Mouse (Mus musculus): Measurements from ENCODE around the gene Mink1.
A peak's percentile ranks its signal among the peaks of the same experiment; 100 is the strongest.

Mink1 gene

GRCm38 (mm10) chr11:70635601-70636000 is 72.9 kb downstream of the Mink1 start:
- no peak for DNase-seq (ENCODE audit: low spot score in 2 of 2)

DNA sequence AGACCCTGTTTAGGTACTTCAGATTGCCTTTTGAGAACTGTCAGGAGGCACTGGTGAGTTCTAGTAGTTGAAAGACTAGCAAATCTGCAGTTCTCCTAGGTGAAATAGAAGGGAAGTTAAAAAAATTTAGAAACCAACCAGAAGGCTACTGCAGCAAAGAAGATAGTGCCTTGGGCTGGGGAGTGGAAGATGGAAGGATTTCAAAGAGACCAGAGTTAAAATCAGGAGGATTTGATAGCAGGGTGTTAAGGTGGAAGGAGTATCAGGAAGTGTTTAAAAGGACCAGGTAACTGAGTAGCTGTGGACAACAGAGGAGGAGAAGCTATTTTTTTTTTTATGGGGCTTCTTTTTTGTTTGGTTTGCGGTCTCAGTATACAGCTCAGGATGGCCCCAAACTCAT is 75.1 kb downstream of the Mink1 start:
- no peak for DNase-seq (ENCODE audit: low spot score in 2 of 2)

- no peak for DNase-seq (ENCODE audit: low spot score in 2 of 2)
Measured at GRCm38 (mm10) chr11:70638293-70638692, 75.6 kb downstream of the Mink1 start.

DNA sequence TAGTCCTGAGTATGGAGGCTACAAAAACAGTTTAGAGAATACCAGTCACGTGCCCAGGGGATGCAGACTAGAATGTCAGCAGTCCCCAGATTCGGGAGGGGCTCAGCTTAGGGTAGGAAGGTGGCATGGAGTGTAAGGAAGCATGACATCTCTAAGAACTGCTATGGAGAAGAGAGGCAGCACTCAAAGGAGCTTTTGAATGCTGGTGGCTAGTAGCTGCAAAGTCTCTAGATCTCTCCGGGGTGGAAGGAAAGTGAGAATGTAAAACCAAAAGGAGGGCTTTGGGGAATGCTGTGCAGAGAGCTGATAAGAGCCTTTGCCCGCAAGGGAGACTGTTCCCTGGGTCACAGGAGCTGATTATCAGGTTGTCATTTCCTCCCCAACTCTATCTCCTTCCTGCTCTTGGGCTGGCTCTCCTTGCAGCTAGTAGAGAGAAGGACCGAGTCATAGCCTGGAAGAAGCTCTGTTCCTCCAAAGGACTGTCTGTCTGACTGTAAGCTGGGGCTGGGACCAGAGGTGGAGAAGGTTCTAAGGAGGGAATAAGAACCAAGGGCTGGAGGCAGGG is 76.1 kb downstream of the Mink1 start, which contains the start of gene Gp1ba:
Gp1ba (plus strand) TSS at position 409 of the 565 bp plus-strand sequence.
- DNase-seq (ENCODE audit: low spot score in 2 of 2): no peak

GRCm38 (mm10) chr11:70639976-70640375 is 77.3 kb downstream of the Mink1 start:
- DNase-seq (ENCODE audit: low spot score in 2 of 2): no peak

GRCm38 (mm10) chr11:70641241-70641640 is 78.6 kb downstream of the Mink1 start:
- DNase-seq (ENCODE audit: low spot score in 2 of 2): no peak

- no peak for DNase-seq (ENCODE audit: low spot score in 2 of 2)
Measured at GRCm38 (mm10) chr11:70643051-70643450, 80.4 kb downstream of the Mink1 start.

- no peak for DNase-seq (ENCODE audit: low spot score in 2 of 2)
Measured at GRCm38 (mm10) chr11:70644564-70645103, 82.0 kb downstream of the Mink1 start.

GRCm38 (mm10) chr11:70645461-70646258 is 83.0 kb downstream of the Mink1 start:
- no peak for DNase-seq (ENCODE audit: low spot score in 2 of 2)

DNA sequence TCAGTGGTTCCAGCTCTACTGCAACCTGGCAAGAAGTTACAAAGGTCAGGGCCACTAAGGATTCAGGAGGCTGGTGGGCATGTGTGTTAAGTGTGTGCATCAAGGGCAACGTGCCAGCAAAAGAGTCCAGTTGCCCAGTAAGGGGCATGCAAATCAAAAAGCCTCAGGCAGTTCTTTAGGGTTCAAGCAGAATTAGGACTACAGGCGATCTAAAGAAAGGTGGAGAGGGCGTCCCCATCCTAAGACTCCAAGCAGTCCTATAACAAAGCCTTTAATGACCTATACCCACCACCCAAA is 83.5 kb downstream of the Mink1 start:
- no peak for DNase-seq (ENCODE audit: low spot score in 2 of 2)

- peak; percentile 95 to 97 for DNase-seq (ENCODE audit: low spot score in 2 of 2)
Measured at GRCm38 (mm10) chr11:70646691-70647650, 84.3 kb downstream of the Mink1 start, which contains the start of the genes Rnf167 and Slc25a11. Gene Rnf167 (plus strand): TSS chr11:70647235. Gene Slc25a11 (minus strand): TSS chr11:70647479.

DNA sequence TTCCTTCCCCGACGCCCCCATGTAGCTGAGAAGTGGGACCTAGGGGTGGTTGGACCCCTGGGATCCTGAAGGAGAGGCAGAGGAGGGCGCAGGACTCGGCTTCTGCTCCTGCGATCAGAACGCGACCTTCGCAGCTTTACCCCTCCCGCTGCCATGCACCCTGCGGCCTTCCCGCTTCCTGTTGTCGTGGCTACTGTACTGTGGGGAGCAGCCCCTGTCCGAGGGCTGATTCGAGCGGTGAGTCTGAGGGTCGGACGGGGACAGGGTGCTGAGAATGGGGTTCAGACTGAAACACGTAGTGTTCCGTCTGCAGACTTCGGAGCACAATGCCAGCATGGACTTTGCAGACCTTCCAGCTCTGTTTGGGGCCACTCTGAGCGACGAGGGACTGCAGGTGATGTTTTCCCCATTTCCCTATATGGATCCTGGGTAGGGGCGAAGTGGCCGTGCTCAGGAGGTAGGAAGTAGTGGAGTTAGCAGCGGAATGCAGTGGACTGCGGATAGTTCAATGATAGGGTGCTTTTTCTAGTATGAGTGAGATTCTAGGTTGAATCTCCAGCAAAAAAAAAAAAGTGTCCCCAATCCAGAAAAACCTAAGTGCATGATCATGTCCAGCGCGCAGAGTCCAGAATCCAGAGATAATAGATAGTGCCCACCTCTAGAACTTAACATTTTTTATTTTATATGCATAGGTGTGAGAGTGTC is 85.2 kb downstream of the Mink1 start:
- DNase-seq (ENCODE audit: low spot score in 2 of 2): no peak

DNA sequence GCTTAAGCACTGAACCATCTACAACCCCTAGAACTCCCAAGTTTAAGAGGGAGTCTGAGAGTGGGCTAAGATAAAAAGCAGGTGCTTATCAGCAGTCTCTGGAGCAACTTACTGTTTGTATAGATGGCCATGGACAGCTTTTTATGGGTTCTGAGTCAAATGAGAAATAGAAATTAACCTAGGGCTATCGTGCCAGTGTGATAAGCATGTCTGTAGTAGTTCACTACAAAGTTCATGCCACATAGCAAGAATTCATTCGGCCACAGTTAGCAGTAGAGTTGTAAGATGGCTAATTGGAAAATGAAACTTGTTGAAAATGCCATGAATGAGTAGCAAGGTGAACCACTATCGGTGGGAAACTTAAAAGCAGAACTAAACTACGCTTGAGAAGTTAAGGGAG is 85.8 kb downstream of the Mink1 start:
- no peak for DNase-seq (ENCODE audit: low spot score in 2 of 2)

DNA sequence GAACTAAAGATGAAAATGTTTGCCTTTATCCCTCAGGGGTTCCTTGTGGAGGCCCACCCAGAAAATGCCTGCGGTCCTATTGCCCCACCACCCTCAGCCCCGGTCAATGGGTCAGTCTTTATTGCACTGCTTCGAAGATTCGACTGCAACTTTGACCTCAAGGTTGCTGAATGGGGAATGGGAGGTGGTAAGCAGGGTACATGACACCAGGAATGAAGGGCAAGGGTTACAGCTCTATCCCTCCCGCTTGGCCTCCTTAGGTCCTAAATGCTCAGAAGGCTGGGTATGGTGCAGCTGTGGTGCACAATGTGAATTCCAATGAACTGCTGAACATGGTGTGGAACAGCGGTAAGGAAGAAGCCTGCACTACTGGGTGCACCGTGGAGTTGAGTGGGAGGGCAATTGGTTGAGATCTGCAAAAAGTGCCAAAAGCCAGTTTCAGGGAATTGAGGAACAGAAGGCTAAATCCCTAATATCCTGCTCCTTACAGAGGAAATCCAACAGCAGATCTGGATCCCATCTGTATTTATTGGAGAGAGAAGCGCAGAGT is 86.6 kb downstream of the Mink1 start:
- no peak for DNase-seq (ENCODE audit: low spot score in 2 of 2)

DNA sequence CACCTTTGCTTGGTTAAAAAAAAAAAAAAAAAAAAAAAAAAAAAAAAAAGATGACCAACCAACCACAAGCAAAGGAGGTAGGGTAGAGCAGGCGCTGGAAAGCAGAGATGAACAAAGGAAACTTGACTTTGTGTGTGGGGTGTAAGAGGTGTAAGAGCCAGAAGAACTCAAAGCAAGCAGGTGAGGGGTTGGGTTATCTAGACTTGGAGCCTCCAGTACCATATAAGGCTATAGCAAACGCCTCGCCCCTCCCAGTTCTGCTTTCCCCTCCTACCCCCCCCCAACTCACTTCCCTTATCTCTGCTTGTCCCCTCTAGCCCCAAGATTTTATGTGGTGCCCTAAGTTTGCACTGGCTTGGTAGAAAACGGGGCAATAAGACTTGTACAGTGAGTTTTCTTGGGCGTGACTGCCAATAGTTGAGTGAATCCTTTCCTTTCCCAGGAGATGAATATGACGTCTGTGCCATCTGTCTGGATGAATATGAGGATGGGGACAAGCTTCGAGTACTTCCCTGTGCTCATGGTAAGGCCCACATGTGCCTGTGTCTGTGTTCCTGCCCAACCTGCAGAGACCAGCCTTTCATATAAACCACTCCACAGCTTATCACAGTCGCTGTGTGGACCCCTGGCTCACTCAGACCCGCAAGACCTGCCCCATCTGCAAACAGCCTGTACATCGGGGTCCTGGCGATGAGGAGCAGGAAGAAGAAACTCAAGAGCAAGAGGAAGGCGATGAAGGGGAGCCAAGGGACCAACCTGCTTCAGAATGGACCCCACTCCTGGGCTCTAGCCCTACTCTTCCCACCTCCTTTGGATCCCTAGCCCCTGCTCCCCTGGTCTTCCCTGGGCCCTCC is 87.9 kb downstream of the Mink1 start:
- DNase-seq (ENCODE audit: low spot score in 2 of 2): no peak

- no peak for DNase-seq (ENCODE audit: low spot score in 2 of 2)
Measured at GRCm38 (mm10) chr11:70651391-70651790, 88.7 kb downstream of the Mink1 start.

- DNase-seq (ENCODE audit: low spot score in 2 of 2): no peak
Measured at GRCm38 (mm10) chr11:70652029-70652883, 89.6 kb downstream of the Mink1 start.

GRCm38 (mm10) chr11:70652884-70653344 is 90.2 kb downstream of the Mink1 start:
- DNase-seq (ENCODE audit: low spot score in 2 of 2): no peak
